Mouse (Mus musculus): ENCODE measurements around the gene C4b. TPM values are rescaled to one million over a fixed set of nuclear protein-coding genes. Genes with fewer than 3 reads are reported as not detected.
"Not testable (repeated sequence)": the region's sequence is repeated elsewhere in the genome, so short reads cannot be mapped to it uniquely, and the experiment has no call there.

C4b gene
- total RNA-seq, 4 experiments from 2014 or later, result 14.3 to 71.5 (median 21.2) TPM

- DNase-seq (ENCODE audit: low spot score), result not testable (repeated sequence)
These were observed 37.2 kb downstream of the C4b start for GRCm38 (mm10) chr17:34706476-34706875.

GRCm38 (mm10) chr17:34700671-34701071 is 43.0 kb downstream of the C4b start:
- DNase-seq (ENCODE audit: low spot score), result no peak

- no peak for DNase-seq (ENCODE audit: low spot score)
These were observed 43.9 kb downstream of the C4b start for GRCm38 (mm10) chr17:34699575-34700408.

- peak; percentile 83 for DNase-seq (ENCODE audit: low spot score)
These were observed 50.8 kb downstream of the C4b start for GRCm38 (mm10) chr17:34692906-34693305.

- peak; percentile 80 for DNase-seq (ENCODE audit: low spot score)
These were observed 53.2 kb downstream of the C4b start for GRCm38 (mm10) chr17:34690458-34690857.

- no peak for DNase-seq (ENCODE audit: low spot score)
These were observed 54.8 kb downstream of the C4b start for GRCm38 (mm10) chr17:34688889-34689288.

GRCm38 (mm10) chr17:34685120-34686110 is 58.3 kb downstream of the C4b start:
- no peak for DNase-seq (ENCODE audit: low spot score)

- no peak for DNase-seq (ENCODE audit: low spot score)
These were observed 59.3 kb downstream of the C4b start for GRCm38 (mm10) chr17:34684253-34684893.

GRCm38 (mm10) chr17:34683686-34684220 is 59.9 kb downstream of the C4b start:
- no peak for DNase-seq (ENCODE audit: low spot score)

- no peak for DNase-seq (ENCODE audit: low spot score)
These were observed 60.5 kb downstream of the C4b start for GRCm38 (mm10) chr17:34683179-34683578.

GRCm38 (mm10) chr17:34681881-34682536 is 61.7 kb downstream of the C4b start:
- no peak for DNase-seq (ENCODE audit: low spot score)

GRCm38 (mm10) chr17:34681132-34681571 is 62.5 kb downstream of the C4b start:
- DNase-seq (ENCODE audit: low spot score), result no peak

- DNase-seq (ENCODE audit: low spot score), result no peak
These were observed 63.1 kb downstream of the C4b start for GRCm38 (mm10) chr17:34680621-34681020.

GRCm38 (mm10) chr17:34680191-34680590 is 63.5 kb downstream of the C4b start:
- DNase-seq (ENCODE audit: low spot score), result no peak

Small RNAs within 50 kb of the gene (microRNA-seq; reads per million reads assigned to microRNA genes)
- gene Gm27471, result not detected

Other genes with a start within 250 kb of the C4b start
- gene Btnl6, start 226.5 kb downstream of the C4b start, total RNA-seq (2022), result not detected
- gene Notch4, start 179.6 kb downstream of the C4b start, total RNA-seq (2022), result 10 to 100 TPM; 25.7 to 32.7 (median 28.6) TPM
- 1 to 10 TPM; 2.0 to 4.5 (median 3.1) TPM for gene Gpsm3, start 154.1 kb downstream of the C4b start, total RNA-seq (2022)
- gene Pbx2, start 152.6 kb downstream of the C4b start, total RNA-seq (2022), result 10 to 100 TPM; 16.0 to 20.6 (median 17.6) TPM
- gene Ager, start 146.0 kb downstream of the C4b start, total RNA-seq (2022), result under 1 TPM in 2 of 4 experiments, not detected in 2; 0.14 to 0.16 TPM
- 10 to 100 TPM; 37.4 to 42.5 (median 39.1) TPM for gene Rnf5, start 140.2 kb downstream of the C4b start, total RNA-seq (2022)
- 10 to 100 TPM; 66.5 to 78.4 (median 73.4) TPM for gene Agpat1, start 139.6 kb downstream of the C4b start, total RNA-seq (2022)
- gene Egfl8, start 127.9 kb downstream of the C4b start, total RNA-seq (2022), result 1 to 10 TPM in 3 of 4 experiments, under 1 TPM in 1; 0.94 to 1.3 (median 1.0) TPM
- 10 to 100 TPM; 48.1 to 68.8 (median 59.5) TPM for gene Ppt2, start 115.4 kb downstream of the C4b start, total RNA-seq (2022)
- 1 to 10 TPM in 3 of 4 experiments, under 1 TPM in 1; 0.92 to 1.4 (median 1.1) TPM for gene Prrt1, start 114.3 kb downstream of the C4b start, total RNA-seq (2022)
- gene Fkbpl, start 99.1 kb downstream of the C4b start, total RNA-seq (2022), result 1 to 10 TPM; 6.9 to 9.7 (median 8.6) TPM
- 10 to 100 TPM; 14.4 to 19.9 (median 16.0) TPM for gene Atf6b, start 96.7 kb downstream of the C4b start, total RNA-seq (2022)
- 10 to 100 TPM; 22.4 to 34.3 (median 32.2) TPM for gene Tnxb, start 73.3 kb downstream of the C4b start, total RNA-seq (2022)
- under 1 TPM in 1 of 4 experiments, not detected in 3; 0.35 TPM for gene Cyp21a1, start 60.7 kb upstream of the C4b start, total RNA-seq (2022)
- 10 to 100 TPM in 2 of 4 experiments, 1 to 10 TPM in 2; 8.2 to 14.6 (median 9.5) TPM for gene Stk19, start 93.1 kb upstream of the C4b start, total RNA-seq (2022)
- gene Dxo, start 93.1 kb upstream of the C4b start, total RNA-seq (2022), result 10 to 100 TPM; 10.6 to 15.9 (median 11.5) TPM
- 10 to 100 TPM; 21.8 to 29.1 (median 25.8) TPM for gene Skiv2l, start 106.3 kb upstream of the C4b start, total RNA-seq (2022)
- gene Nelfe, start 106.5 kb upstream of the C4b start, total RNA-seq (2022), result 10 to 100 TPM; 16.6 to 17.9 (median 16.7) TPM
- 1 to 10 TPM; 2.2 to 8.5 (median 4.5) TPM for gene Cfb, start 118.6 kb upstream of the C4b start, total RNA-seq (2022)
- gene Zbtb12, start 135.6 kb upstream of the C4b start, total RNA-seq (2022), result 1 to 10 TPM; 8.5 to 9.9 (median 9.1) TPM
- not detected for gene Gm20547, start 138.2 kb upstream of the C4b start, total RNA-seq (2022)
- 1 to 10 TPM; 1.8 to 4.1 (median 3.0) TPM for gene C2, start 154.4 kb upstream of the C4b start, total RNA-seq (2022)
- gene Ehmt2, start 154.6 kb upstream of the C4b start, total RNA-seq (2022), result 10 to 100 TPM; 41.5 to 45.8 (median 42.4) TPM
- gene Slc44a4, start 170.6 kb upstream of the C4b start, total RNA-seq (2022), result not detected
- gene Neu1, start 187.4 kb upstream of the C4b start, total RNA-seq (2022), result 10 to 100 TPM; 13.0 to 16.1 (median 14.4) TPM
- 1 to 10 TPM; 1.4 to 5.5 (median 2.6) TPM for gene Hspa1b, start 215.4 kb upstream of the C4b start, total RNA-seq (2022)
- gene Gm20481, start 226.0 kb upstream of the C4b start, total RNA-seq (2022), result not detected
- gene Hspa1a, start 228.3 kb upstream of the C4b start, total RNA-seq (2022), result 1 to 10 TPM; 1.8 to 7.5 (median 3.6) TPM
- gene Hspa1l, start 228.8 kb upstream of the C4b start, total RNA-seq (2022), result 10 to 100 TPM in 2 of 4 experiments, 1 to 10 TPM in 2; 8.7 to 13.3 (median 11.0) TPM
- 10 to 100 TPM; 17.5 to 21.7 (median 17.9) TPM for gene Lsm2, start 238.0 kb upstream of the C4b start, total RNA-seq (2022)